Mouse (Mus musculus): ENCODE measurements around the gene Jun. TPM values are rescaled to one million over a fixed set of nuclear protein-coding genes. Genes with fewer than 3 reads are reported as not detected.

Jun gene
- polyA plus RNA-seq, 1 experiment from 2014 or later, result 88.7 TPM

DNA sequence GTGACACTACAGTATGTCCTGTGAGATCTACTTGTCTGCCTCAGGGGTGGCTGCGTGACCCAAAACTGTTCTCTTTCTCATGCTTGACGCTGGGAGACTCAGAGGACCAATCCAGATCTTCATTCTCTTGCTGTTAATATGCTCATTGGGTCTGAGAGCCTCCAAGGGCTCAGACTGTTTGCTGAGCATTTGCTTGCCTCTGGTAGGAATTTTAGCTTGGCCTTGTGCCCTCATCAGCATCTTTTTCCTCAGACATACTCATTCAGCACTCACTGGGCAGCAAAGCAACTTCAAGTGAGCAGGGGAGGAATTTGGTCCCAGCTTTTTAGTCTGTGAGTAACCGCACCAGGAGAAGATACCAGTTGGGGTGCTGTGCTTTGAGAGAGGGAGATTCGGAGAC lies 40.5 kb upstream of the Jun start:
- 85% methylated on average over 4 of the region's 4 CpGs for WGBS
- Histone ChIP-seq H3K27me3 (no peaks in the 10 kb centered on the region), H3K4me1 (replicated peaks) (peaks cover 35% of the 10 kb centered on the region), H3K9ac (replicated peaks) (no peak overlapping the region), H3K4me3 (replicated peaks) (no peak overlapping the region), H3K36me3 (no peaks in the 10 kb centered on the region), H3K4me2 (no peak overlapping the region), H3K9me3 (no peaks in the 10 kb centered on the region), H3K27ac (no peak overlapping the region)
- no peak for ATAC-seq (ENCODE audit: insufficient number of reproducible peaks, insufficient read depth, low FRiP score, low TSS enrichment, low read depth)

GRCm38 (mm10) chr4:95091536-95091935 lies 39.5 kb upstream of the Jun start:
- Histone ChIP-seq H3K9me3 (no peaks in the 10 kb centered on the region), H3K27me3 (no peaks in the 10 kb centered on the region), H3K4me2 (no peak overlapping the region), H3K36me3 (no peaks in the 10 kb centered on the region), H3K9ac (replicated peaks) (no peak overlapping the region), H3K27ac (no peak overlapping the region), H3K4me1 (replicated peaks) (peaks cover 26% of the 10 kb centered on the region), H3K4me3 (replicated peaks) (no peak overlapping the region)
- WGBS, result 79% methylated on average over 4 of the region's 4 CpGs
- ATAC-seq (ENCODE audit: insufficient number of reproducible peaks, insufficient read depth, low FRiP score, low TSS enrichment, low read depth), result no peak

GRCm38 (mm10) chr4:95089968-95090367 lies 37.9 kb upstream of the Jun start:
- no peak overlapping the region for H3K9ac ChIP-seq (replicated peaks)
- no peaks in the 10 kb centered on the region for H3K36me3 ChIP-seq
- ATAC-seq (ENCODE audit: insufficient number of reproducible peaks, insufficient read depth, low FRiP score, low TSS enrichment, low read depth), result no peak
- no peak overlapping the region for H3K27ac ChIP-seq
- no peaks in the 10 kb centered on the region for H3K27me3 ChIP-seq
- H3K4me2 ChIP-seq, result no peak overlapping the region
- H3K9me3 ChIP-seq, result no peaks in the 10 kb centered on the region
- peaks cover 25% of the 10 kb centered on the region for H3K4me1 ChIP-seq (replicated peaks)
- no peak overlapping the region for H3K4me3 ChIP-seq (replicated peaks)

GRCm38 (mm10) chr4:95089053-95089452 lies 37.0 kb upstream of the Jun start:
- H3K4me1 ChIP-seq (replicated peaks), result peaks cover 18% of the 10 kb centered on the region
- no peaks in the 10 kb centered on the region for H3K36me3 ChIP-seq
- H3K9me3 ChIP-seq, result no peaks in the 10 kb centered on the region
- H3K27ac ChIP-seq, result no peak overlapping the region
- H3K4me3 ChIP-seq (replicated peaks), result no peak overlapping the region
- 92% methylated on average over 5 of the region's 5 CpGs for WGBS
- no peak for ATAC-seq (ENCODE audit: insufficient number of reproducible peaks, insufficient read depth, low FRiP score, low TSS enrichment, low read depth)
- H3K9ac ChIP-seq (replicated peaks), result no peak overlapping the region
- no peak overlapping the region for H3K4me2 ChIP-seq
- no peaks in the 10 kb centered on the region for H3K27me3 ChIP-seq

DNA sequence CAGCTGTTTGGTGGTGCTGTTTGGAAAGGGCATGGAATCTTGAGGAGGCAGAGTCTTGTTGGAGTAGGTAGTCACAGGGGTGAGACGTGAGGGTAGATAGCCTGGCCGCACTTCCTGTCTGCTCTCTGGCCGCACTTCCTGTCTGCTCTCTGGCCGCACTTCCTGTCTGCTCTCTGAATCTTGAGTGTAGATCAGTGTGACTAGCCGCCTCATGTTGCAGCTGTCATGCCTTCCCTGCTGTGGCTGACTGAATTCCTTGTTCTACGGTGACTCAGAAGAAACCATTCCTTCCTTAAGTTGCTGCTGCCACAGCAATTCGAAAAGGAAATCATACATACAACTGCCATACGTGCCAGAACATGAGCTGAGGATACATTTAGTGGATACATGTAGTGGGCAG lies 31.9 kb upstream of the Jun start:
- ATAC-seq (ENCODE audit: insufficient number of reproducible peaks, insufficient read depth, low FRiP score, low TSS enrichment, low read depth), result no peak
- Histone ChIP-seq H3K9me3 (no peaks in the 10 kb centered on the region), H3K4me2 (no peak overlapping the region), H3K4me3 (replicated peaks) (no peak overlapping the region), H3K4me1 (replicated peaks) (peaks cover 21% of the 10 kb centered on the region), H3K9ac (replicated peaks) (no peak overlapping the region), H3K27ac (no peak overlapping the region), H3K27me3 (no peaks in the 10 kb centered on the region), H3K36me3 (no peaks in the 10 kb centered on the region)
- WGBS, result 78% methylated on average over 8 of the region's 8 CpGs

GRCm38 (mm10) chr4:95083191-95083729 lies 31.2 kb upstream of the Jun start:
- ATAC-seq (ENCODE audit: insufficient number of reproducible peaks, insufficient read depth, low FRiP score, low TSS enrichment, low read depth), result no peak
- Histone ChIP-seq H3K27ac (peak overlapping the region; percentile 18; the same call in 1 of the 2 replicates), H3K9me3 (no peaks in the 10 kb centered on the region), H3K36me3 (no peaks in the 10 kb centered on the region), H3K4me3 (replicated peaks) (no peak overlapping the region), H3K27me3 (no peaks in the 10 kb centered on the region), H3K4me2 (no peak overlapping the region), H3K9ac (replicated peaks) (no peak overlapping the region), H3K4me1 (replicated peaks) (peaks cover 21% of the 10 kb centered on the region)
- 82% methylated on average over 5 of the region's 5 CpGs for WGBS

DNA sequence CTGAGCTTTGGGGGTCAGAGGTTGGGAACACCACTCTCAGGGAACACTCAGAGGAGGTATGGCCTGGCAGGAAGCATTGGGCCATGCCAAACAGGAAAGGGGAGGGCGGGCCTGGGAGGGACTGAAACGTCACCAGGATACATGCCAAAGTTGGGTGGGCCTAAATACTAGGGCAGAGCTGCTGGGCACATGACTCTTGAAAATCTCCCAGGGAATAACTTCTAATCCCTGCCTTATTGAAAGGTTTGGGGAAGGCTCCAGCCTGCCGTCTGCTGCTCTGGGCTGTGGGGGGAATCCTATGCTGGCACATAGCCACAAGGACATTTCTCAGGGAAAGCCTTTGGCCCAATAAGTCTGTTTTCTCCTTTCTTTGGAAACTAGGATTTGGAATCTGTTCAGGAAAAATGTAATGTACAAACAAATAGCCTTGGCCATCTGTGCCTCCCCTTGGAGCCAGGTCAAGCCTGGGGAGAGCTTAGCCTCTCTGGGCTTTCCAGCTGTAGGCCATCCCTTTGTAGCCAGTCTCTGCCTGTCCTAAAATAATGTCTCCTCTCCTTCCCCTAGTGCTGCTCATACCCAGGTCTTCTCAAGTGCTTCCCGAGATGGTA lies 30.6 kb upstream of the Jun start:
- no peak overlapping the region; the same call in 1 of the 2 replicates for H3K27ac ChIP-seq
- no peak for ATAC-seq (ENCODE audit: insufficient number of reproducible peaks, insufficient read depth, low FRiP score, low TSS enrichment, low read depth)
- H3K36me3 ChIP-seq, result no peaks in the 10 kb centered on the region
- no peak overlapping the region for H3K4me3 ChIP-seq (replicated peaks)
- no peak overlapping the region for H3K4me2 ChIP-seq
- 75% methylated on average over 4 of the region's 4 CpGs for WGBS
- no peaks in the 10 kb centered on the region for H3K27me3 ChIP-seq
- H3K9ac ChIP-seq (replicated peaks), result no peak overlapping the region
- H3K9me3 ChIP-seq, result no peaks in the 10 kb centered on the region
- peaks cover 23% of the 10 kb centered on the region for H3K4me1 ChIP-seq (replicated peaks)

DNA sequence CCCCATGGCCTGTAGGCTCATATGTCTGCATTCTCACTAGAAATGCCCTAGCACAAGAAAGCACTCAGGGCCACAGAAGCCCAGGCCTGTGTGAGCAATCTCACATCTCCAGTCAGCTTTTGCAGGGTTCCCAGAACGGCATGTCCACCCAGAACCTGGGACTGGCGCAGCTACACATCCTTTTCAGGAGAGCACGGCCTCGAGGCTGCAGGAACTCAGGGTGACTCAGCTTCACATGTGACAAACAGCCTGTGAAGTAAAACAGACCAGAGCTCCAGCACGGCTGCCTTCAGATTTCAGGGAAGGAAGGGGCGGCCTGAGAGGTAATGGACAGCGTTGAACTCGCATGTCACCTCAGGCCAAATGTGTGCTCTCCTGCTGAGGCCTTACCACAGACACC lies 29.6 kb upstream of the Jun start:
- Histone ChIP-seq H3K36me3 (no peaks in the 10 kb centered on the region), H3K9me3 (no peaks in the 10 kb centered on the region), H3K4me2 (no peak overlapping the region), H3K27me3 (no peaks in the 10 kb centered on the region), H3K9ac (replicated peaks) (no peak overlapping the region), H3K4me1 (replicated peaks) (peaks cover 26% of the 10 kb centered on the region), H3K4me3 (replicated peaks) (no peak overlapping the region), H3K27ac (peak overlapping the region; percentile 62; the same call in 1 of the 2 replicates)
- WGBS, result 28% methylated on average over 8 of the region's 8 CpGs
- no peak for ATAC-seq (ENCODE audit: insufficient number of reproducible peaks, insufficient read depth, low FRiP score, low TSS enrichment, low read depth)

- ATAC-seq (ENCODE audit: insufficient number of reproducible peaks, insufficient read depth, low FRiP score, low TSS enrichment, low read depth), result no peak
- no peak overlapping the region for H3K4me2 ChIP-seq
- no peak overlapping the region for H3K9ac ChIP-seq (replicated peaks)
- H3K27ac ChIP-seq, result no peak overlapping the region
- H3K4me1 ChIP-seq (replicated peaks), result peaks cover 33% of the 10 kb centered on the region
- no peak overlapping the region for H3K4me3 ChIP-seq (replicated peaks)
- WGBS, result 62% methylated on average over 8 of the region's 8 CpGs
- H3K36me3 ChIP-seq, result no peaks in the 10 kb centered on the region
- no peaks in the 10 kb centered on the region for H3K27me3 ChIP-seq
- no peaks in the 10 kb centered on the region for H3K9me3 ChIP-seq
Observed at GRCm38 (mm10) chr4:95078625-95079024, 26.6 kb upstream of the Jun start.

DNA sequence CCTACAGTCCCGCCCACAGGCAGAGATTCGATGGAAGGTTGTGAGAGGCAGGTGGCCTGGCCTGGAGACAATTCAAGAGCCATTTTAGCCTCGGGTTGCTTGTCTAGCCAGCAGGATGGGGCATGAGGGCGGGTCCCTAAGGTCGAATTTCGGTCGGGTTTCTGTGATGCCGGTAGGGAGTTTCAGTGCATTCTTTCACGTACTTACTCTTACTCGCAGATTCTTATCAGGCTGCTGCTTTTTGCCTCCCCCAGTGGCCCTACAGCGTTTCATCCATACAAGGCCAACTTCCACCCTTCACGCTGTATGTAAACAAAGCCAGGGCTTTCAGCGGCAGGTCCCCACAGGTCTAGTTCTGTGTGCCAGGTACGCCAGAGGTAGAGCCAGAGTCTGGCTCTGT lies 24.3 kb upstream of the Jun start:
- no peak overlapping the region for H3K4me3 ChIP-seq (replicated peaks)
- no peaks in the 10 kb centered on the region; the same call in 1 of the 2 replicates for H3K27me3 ChIP-seq
- ATAC-seq (ENCODE audit: insufficient number of reproducible peaks, insufficient read depth, low FRiP score, low TSS enrichment, low read depth), result no peak
- no peak overlapping the region for H3K4me2 ChIP-seq
- WGBS, result 57% methylated on average over 14 of the region's 14 CpGs
- no peaks in the 10 kb centered on the region for H3K9me3 ChIP-seq
- H3K36me3 ChIP-seq, result no peaks in the 10 kb centered on the region
- H3K4me1 ChIP-seq (replicated peaks), result peaks cover 27% of the 10 kb centered on the region
- H3K27ac ChIP-seq, result no peak overlapping the region
- H3K9ac ChIP-seq (replicated peaks), result no peak overlapping the region

GRCm38 (mm10) chr4:95075591-95076002 lies 23.6 kb upstream of the Jun start:
- no peak for ATAC-seq (ENCODE audit: insufficient number of reproducible peaks, insufficient read depth, low FRiP score, low TSS enrichment, low read depth)
- H3K36me3 ChIP-seq, result no peaks in the 10 kb centered on the region
- H3K4me1 ChIP-seq (replicated peaks), result peaks cover 27% of the 10 kb centered on the region
- H3K9ac ChIP-seq (replicated peaks), result 0 out of 2 replicates have a peak overlapping the region, but pooled peaks have one; percentile 34
- 88% methylated on average over 17 of the region's 17 CpGs for WGBS
- H3K4me2 ChIP-seq, result no peak overlapping the region
- no peak overlapping the region for H3K4me3 ChIP-seq (replicated peaks)
- no peaks in the 10 kb centered on the region; the same call in 1 of the 2 replicates for H3K27me3 ChIP-seq
- H3K9me3 ChIP-seq, result no peaks in the 10 kb centered on the region
- no peak overlapping the region for H3K27ac ChIP-seq

DNA sequence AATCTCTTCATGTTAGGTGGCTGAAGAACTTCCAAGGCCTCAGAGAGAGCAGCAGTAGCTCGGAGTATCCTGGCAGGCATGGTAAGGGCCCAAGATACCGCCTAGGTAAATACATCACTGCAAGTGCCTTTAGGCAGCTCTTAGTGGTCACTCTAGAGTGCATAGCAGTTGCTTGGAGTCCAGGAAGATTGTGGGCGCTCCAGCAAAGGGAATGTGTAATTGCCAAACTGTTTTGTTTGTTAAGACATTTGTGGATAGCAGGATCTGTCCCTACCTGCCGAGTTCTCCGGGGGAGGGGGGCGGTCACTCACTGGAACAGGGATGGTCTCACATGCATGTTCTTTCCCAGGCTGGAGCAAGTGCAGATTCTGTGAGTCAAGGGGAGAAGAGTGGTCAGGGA lies 22.3 kb upstream of the Jun start:
- no peak overlapping the region for H3K27ac ChIP-seq
- no peaks in the 10 kb centered on the region; the same call in 1 of the 2 replicates for H3K27me3 ChIP-seq
- H3K4me3 ChIP-seq (replicated peaks), result no peak overlapping the region
- no peak overlapping the region for H3K4me2 ChIP-seq
- no peaks in the 10 kb centered on the region for H3K36me3 ChIP-seq
- H3K4me1 ChIP-seq (replicated peaks), result peaks cover 25% of the 10 kb centered on the region
- no peak overlapping the region for H3K9ac ChIP-seq (replicated peaks)
- no peaks in the 10 kb centered on the region for H3K9me3 ChIP-seq
- ATAC-seq (ENCODE audit: insufficient number of reproducible peaks, insufficient read depth, low FRiP score, low TSS enrichment, low read depth), result no peak
- WGBS, result 87% methylated on average over 6 of the region's 6 CpGs

Measured in limb, embryonic 12.5 days (tissue).